Comparison of ENCODE assay signal across 8 mouse cellular contexts in genomic region chr11:78322076-78322831, GRCm38 (mm10). TPM values are rescaled to one million over a fixed set of nuclear protein-coding genes. Genes with fewer than 3 reads are reported as not detected.
DNase-seq lines count a peak whose midpoint lies in the region; ATAC-seq and TF ChIP-seq lines count a peak whose summit lies in the region.

No protein-coding gene starts in this region.

- in situ Hi-C loops in ES-E14 (cut with MboI; ENCODE audit: low sequenced_read_pairs in 2 of 2, unreplicated experiment in 2 of 2) = no loop called here

- no peak; the same call in 1 of the 2 replicates for ATAC-seq in kidney, embryonic 15.5 days (replicated peaks; ENCODE audit: low FRiP score)
- 0 out of 2 replicates have a peak, but pooled peaks have one; percentile 8 for ATAC-seq in embryonic facial prominence, embryonic 15.5 days (ENCODE audit: insufficient number of reproducible peaks, low FRiP score, low TSS enrichment, low read depth)
- ATAC-seq in liver, embryonic 13.5 days (ENCODE audit: low read depth) = no peak

- peak overlapping the region; percentile 47 for H3K4me2 ChIP-seq in kidney, embryonic 15.5 days
- H3K4me2 ChIP-seq in embryonic facial prominence, embryonic 15.5 days (replicated peaks) = peak overlapping the region; percentile 45
- peak overlapping the region; percentile 45; the same call in 1 of the 2 replicates for H3K4me2 ChIP-seq in liver, embryonic 13.5 days

- no peak overlapping the region; the same call in 1 of the 2 replicates for H3K9ac ChIP-seq in kidney, embryonic 15.5 days
- H3K9ac ChIP-seq in ES-E14 (ENCODE audit: insufficient read depth, low read depth, low read length, poor library complexity, severe bottlenecking) = no peak overlapping the region
- H3K9ac ChIP-seq in embryonic facial prominence, embryonic 15.5 days = no peak overlapping the region
- H3K9ac ChIP-seq in liver, embryonic 13.5 days = no peak overlapping the region

- no peak overlapping the region for H3K4me3 ChIP-seq in kidney, embryonic 15.5 days (replicated peaks)
- peak overlapping the region in 1 of 2 experiments; percentile 73; a peak in 1 of 4 replicates for H3K4me3 ChIP-seq in ES-E14 (ENCODE audit: insufficient read depth in 1 of 2, low read depth in 1 of 2, low read length in 2 of 2, poor library complexity in 1 of 2, severe bottlenecking in 1 of 2)
- peak overlapping the region; percentile 29 for H3K4me3 ChIP-seq in embryonic facial prominence, embryonic 15.5 days (replicated peaks)
- no peak overlapping the region for H3K4me3 ChIP-seq in liver, embryonic 13.5 days (replicated peaks)

- H3K4me1 ChIP-seq in kidney, embryonic 15.5 days = peaks cover 18% of the 10 kb centered on the region
- H3K4me1 ChIP-seq in ES-E14 (ENCODE audit: control insufficient read depth in 2 of 2, insufficient read depth in 2 of 2, low read length in 2 of 2, poor library complexity in 1 of 2) = peaks cover 0 to 9% of the 10 kb centered on the region in 2 experiments; a peak in 2 of 4 replicates
- H3K4me1 ChIP-seq in embryonic facial prominence, embryonic 15.5 days = peaks cover 22% of the 10 kb centered on the region
- peaks cover 17% of the 10 kb centered on the region for H3K4me1 ChIP-seq in liver, embryonic 13.5 days (replicated peaks)

- no peak for DNase-seq in kidney, postnatal 36 days
- DNase-seq in ES-E14 (ENCODE audit: low read depth, low spot score) = no peak
- no peak for DNase-seq in liver, embryonic 13.5 days
- no peak for DNase-seq in adrenal gland, adult 8-10 months
- DNase-seq in T-cell, adult 2 months (ENCODE audit: low spot score) = no peak
- no peak for DNase-seq in urinary bladder, adult 2 months (ENCODE audit: low spot score)

- peak overlapping the region; percentile 69 for H3K27ac ChIP-seq in kidney, embryonic 15.5 days
- peak overlapping the region; percentile 15; the same call in 1 of the 2 replicates for H3K27ac ChIP-seq in ES-E14 (ENCODE audit: insufficient read depth, low read depth, low read length, poor library complexity, severe bottlenecking)
- H3K27ac ChIP-seq in embryonic facial prominence, embryonic 15.5 days (replicated peaks) = 0 out of 2 replicates have a peak overlapping the region, but pooled peaks have one; percentile 58
- H3K27ac ChIP-seq in liver, embryonic 13.5 days = peak overlapping the region; percentile 31; the same call in 1 of the 2 replicates

- H3K27me3 ChIP-seq in kidney, embryonic 15.5 days = no peaks in the 10 kb centered on the region
- no peaks in the 10 kb centered on the region for H3K27me3 ChIP-seq in embryonic facial prominence, embryonic 15.5 days
- no peaks in the 10 kb centered on the region for H3K27me3 ChIP-seq in liver, embryonic 13.5 days

- H3K36me3 ChIP-seq in kidney, embryonic 15.5 days = peaks cover 50% of the 10 kb centered on the region
- peaks cover 29% of the 10 kb centered on the region for H3K36me3 ChIP-seq in ES-E14 (ENCODE audit: control insufficient read depth, insufficient read depth, low read length, poor library complexity, severe bottlenecking)
- H3K36me3 ChIP-seq in embryonic facial prominence, embryonic 15.5 days = peaks cover 43% of the 10 kb centered on the region
- H3K36me3 ChIP-seq in liver, embryonic 13.5 days = peaks cover 54% of the 10 kb centered on the region

- WGBS in kidney, embryonic 15.5 days = 65% methylated on average over 2 of the region's 2 CpGs
- 22% methylated on average over 2 of the region's 2 CpGs for WGBS in embryonic facial prominence, embryonic 15.5 days
- whole genome bisulfite sequencing in liver, embryonic 13.5 days (ENCODE audit: insufficient replicate concordance) = 80% methylated on average over 2 of the region's 2 CpGs

- no peaks in the 10 kb centered on the region for H3K9me3 ChIP-seq in kidney, embryonic 15.5 days (replicated peaks)
- H3K9me3 ChIP-seq in ES-E14 (ENCODE audit: control insufficient read depth, insufficient read depth, low read depth, low read length) = no peaks in the 10 kb centered on the region
- H3K9me3 ChIP-seq in embryonic facial prominence, embryonic 15.5 days (replicated peaks) = no peaks in the 10 kb centered on the region
- no peaks in the 10 kb centered on the region for H3K9me3 ChIP-seq in liver, embryonic 13.5 days (replicated peaks)

TF ChIP-seq in ES-E14, 5 proteins besides CTCF, POLR2A, EP300 and RAD21:
- TF ChIP-seq CHD2 (IDR thresholded peaks at IDR 0.05; ENCODE audit: low read depth, low read length) (no peak), HCFC1 (IDR thresholded peaks at IDR 0.05; ENCODE audit: borderline replicate concordance, insufficient read depth, low read length) (no peak), MAFK (IDR thresholded peaks at IDR 0.05; ENCODE audit: insufficient read depth, low read depth, low read length) (no peak), ZC3H11A (IDR thresholded peaks at IDR 0.05; ENCODE audit: borderline replicate concordance, low read depth, low read length) (no peak), ZNF384 (IDR thresholded peaks at IDR 0.05; ENCODE audit: low read depth, low read length) (no peak)

RNA-seq across cellular contexts. Expression of gene Aldoc, which starts 0.5 kb away (rescaled TPM):
- polyA plus RNA-seq in kidney, embryonic 15.5 days (2015; fragmentation: Nextera tagmentation; extraction: Ambion mirVana) = 6.0 and 6.4 TPM in 2 replicates
- total RNA-seq in ES-E14 (2012; rRNA removed) = 5.0 and 9.8 TPM in 2 replicates
- polyA plus RNA-seq in embryonic facial prominence, embryonic 15.5 days (2015; fragmentation: Nextera tagmentation; extraction: Ambion mirVana) = 30.1 and 36.8 TPM in 2 replicates
- 4.9 and 5.2 TPM in 2 replicates for polyA plus RNA-seq in liver, embryonic 13.5 days (2015; fragmentation: Nextera tagmentation; extraction: Ambion mirVana)
- 10 to 100 TPM; 23.4 to 54.0 (median 37.5) TPM for total RNA-seq in adrenal gland, adult 8-10 months (2022)
- 3.3 and 4.1 TPM in 2 replicates for polyA plus RNA-seq in urinary bladder, adult 2 months (2012; rRNA removed)

RNA-seq across cellular contexts. Expression of gene Pigs, which starts 6.0 kb away (rescaled TPM):
- polyA plus RNA-seq in kidney, embryonic 15.5 days (2015; fragmentation: Nextera tagmentation; extraction: Ambion mirVana) = 77.5 and 86.2 TPM in 2 replicates
- total RNA-seq in ES-E14 (2012; rRNA removed) = 45.7 and 78.9 TPM in 2 replicates
- polyA plus RNA-seq in embryonic facial prominence, embryonic 15.5 days (2015; fragmentation: Nextera tagmentation; extraction: Ambion mirVana) = 78.0 and 84.9 TPM in 2 replicates
- polyA plus RNA-seq in liver, embryonic 13.5 days (2015; fragmentation: Nextera tagmentation; extraction: Ambion mirVana) = 32.3 and 37.1 TPM in 2 replicates
- 10 to 100 TPM; 83.3 to 84.7 (median 83.9) TPM for total RNA-seq in adrenal gland, adult 8-10 months (2022)
- 44.2 and 44.9 TPM in 2 replicates for polyA plus RNA-seq in urinary bladder, adult 2 months (2012; rRNA removed)

RNA-seq across cellular contexts. Expression of gene Spag5, which starts 20.9 kb away (rescaled TPM):
- polyA plus RNA-seq in kidney, embryonic 15.5 days (2015; fragmentation: Nextera tagmentation; extraction: Ambion mirVana) = 43.3 and 47.4 TPM in 2 replicates
- 58.2 and 96.2 TPM in 2 replicates for total RNA-seq in ES-E14 (2012; rRNA removed)
- polyA plus RNA-seq in embryonic facial prominence, embryonic 15.5 days (2015; fragmentation: Nextera tagmentation; extraction: Ambion mirVana) = 29.2 and 30.3 TPM in 2 replicates
- 30.3 and 32.6 TPM in 2 replicates for polyA plus RNA-seq in liver, embryonic 13.5 days (2015; fragmentation: Nextera tagmentation; extraction: Ambion mirVana)
- total RNA-seq in adrenal gland, adult 8-10 months (2022) = 1 to 10 TPM; 5.1 to 8.3 (median 6.9) TPM
- 1.4 and 1.7 TPM in 2 replicates for polyA plus RNA-seq in urinary bladder, adult 2 months (2012; rRNA removed)

RNA-seq across cellular contexts. Expression of gene Unc119, which starts 21.0 kb away (rescaled TPM):
- 40.2 and 44.9 TPM in 2 replicates for polyA plus RNA-seq in kidney, embryonic 15.5 days (2015; fragmentation: Nextera tagmentation; extraction: Ambion mirVana)
- 22.2 and 24.5 TPM in 2 replicates for total RNA-seq in ES-E14 (2012; rRNA removed)
- polyA plus RNA-seq in embryonic facial prominence, embryonic 15.5 days (2015; fragmentation: Nextera tagmentation; extraction: Ambion mirVana) = 46.9 and 54.2 TPM in 2 replicates
- polyA plus RNA-seq in liver, embryonic 13.5 days (2015; fragmentation: Nextera tagmentation; extraction: Ambion mirVana) = 27.4 and 28.0 TPM in 2 replicates
- 10 to 100 TPM; 45.1 to 60.9 (median 53.0) TPM for total RNA-seq in adrenal gland, adult 8-10 months (2022)
- 91.5 and 94.3 TPM in 2 replicates for polyA plus RNA-seq in urinary bladder, adult 2 months (2012; rRNA removed)

RNA-seq across cellular contexts. Expression of gene BC030499, which starts 31.6 kb away (rescaled TPM):
- polyA plus RNA-seq in kidney, embryonic 15.5 days (2015; fragmentation: Nextera tagmentation; extraction: Ambion mirVana) = 0.32 and 0.43 TPM in 2 replicates
- 2.0 TPM in 2 replicates for total RNA-seq in ES-E14 (2012; rRNA removed)
- 0.29 TPM in 2 replicates for polyA plus RNA-seq in embryonic facial prominence, embryonic 15.5 days (2015; fragmentation: Nextera tagmentation; extraction: Ambion mirVana)
- 0.06 TPM in 1 of 2 replicates, not detected in the other for polyA plus RNA-seq in liver, embryonic 13.5 days (2015; fragmentation: Nextera tagmentation; extraction: Ambion mirVana)
- total RNA-seq in adrenal gland, adult 8-10 months (2022) = 1 to 10 TPM in 3 of 4 experiments, under 1 TPM in 1; 0.26 to 1.8 (median 1.5) TPM
- 0.28 and 0.55 TPM in 2 replicates for polyA plus RNA-seq in urinary bladder, adult 2 months (2012; rRNA removed)

Comparison
In these comparisons a context has a peak if more than half of its experiments do, and no peak if none do; other contexts are left out.
1. H3K27ac ChIP-seq: peak in every context shown above with its lines; median percentile 69 in kidney, embryonic 15.5 days; 58 in embryonic facial prominence, embryonic 15.5 days; 31 in liver, embryonic 13.5 days; 15 in ES-E14.
2. RNA of gene Spag5, which starts 20.9 kb away (polyA plus RNA-seq): 43.3 to 47.4 TPM in kidney, embryonic 15.5 days, 29.2 to 30.3 TPM in embryonic facial prominence, embryonic 15.5 days and 30.3 to 32.6 TPM in liver, embryonic 13.5 days; 1.4 to 1.7 TPM in urinary bladder, adult 2 months; every median in the first group is over 10 times any median in the second.
3. Peak in every context shown above with its lines, with median percentiles within 50 percentile points of each other: H3K4me2 ChIP-seq.